Mouse (Mus musculus) stomach, postnatal 0 days (tissue): ENCODE measurements at regions not wholly inside any gene's neighbourhood (a gene's known extent, or its start where the extent isn't known, plus 50 kb on each side); places are given as distances from the start of the nearest gene placed in this dataset.

Source experiments
- CTCF ChIP-seq: IDR thresholded peaks from 2 replicates; pipeline ENCODE4 v1.5.1; 2016; ENCODE audit warnings: antibody characterized with exemption, low read depth, mild to moderate bottlenecking, moderate library complexity
- EP300 ChIP-seq: optimal IDR thresholded peaks from 2 replicates; pipeline ENCODE3; 2016; ENCODE audit warnings: antibody characterized with exemption

DNA sequence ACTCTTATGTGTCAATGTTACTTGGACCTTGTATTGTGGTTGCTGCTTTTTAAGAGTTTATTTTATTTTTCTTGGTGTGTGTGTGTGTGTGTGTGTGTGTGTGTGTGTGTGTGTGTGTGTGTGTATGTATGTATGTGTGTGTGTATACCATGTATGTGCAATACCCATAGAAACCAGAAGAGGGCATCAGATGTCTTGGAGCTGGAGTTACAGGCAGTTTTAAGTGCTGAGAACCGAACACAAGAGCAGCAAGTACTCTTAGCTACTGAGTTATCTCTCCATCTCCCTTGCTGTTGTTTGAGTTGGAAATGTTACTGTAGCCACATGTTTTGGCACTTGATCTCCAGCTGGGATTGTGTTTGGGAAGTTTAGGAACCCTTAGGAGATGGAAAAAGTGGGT is 78.5 kb upstream of the Gm4791 start:
- no peak for TF ChIP-seq CTCF
- no peak for TF ChIP-seq EP300
